Mouse (Mus musculus) hindbrain, postnatal 0 days (tissue): ENCODE measurements at regions not wholly inside any gene's neighbourhood (a gene's known extent, or its start where the extent isn't known, plus 50 kb on each side); places are given as distances from the start of the nearest gene placed in this dataset.

Source experiments
- ATAC-seq: fragments of 200-750 bp; cut with Nextera tagmentation; 2 replicates; pipeline ENCODE4 v1.8.0; 2017; ENCODE audit warnings: mild to moderate bottlenecking, moderate TSS enrichment, moderate library complexity
- DNase-seq: peaks from one replicate; pipeline ENCODE4 v3.0.0-alpha.2; 2015; ENCODE audit warnings: low spot score
- H3K27ac ChIP-seq: fragments of 300-500 bp; sonication (generic); 2 replicates; pipeline ENCODE4 v1.5.1; 2014; ENCODE audit warnings: mild to moderate bottlenecking
- H3K27me3 ChIP-seq: fragments of 300-500 bp; sonication (generic); 2 replicates; pipeline ENCODE4 v1.6.1; 2014; ENCODE audit warnings: low read length, mixed read lengths; ENCODE audit not compliant: insufficient read depth
- H3K36me3 ChIP-seq: fragments of 300-500 bp; sonication (generic); 2 replicates; pipeline ENCODE4 v1.6.1; 2014; ENCODE audit warnings: low read length, mixed read lengths; ENCODE audit not compliant: insufficient read depth
- H3K4me1 ChIP-seq: fragments of 300-500 bp; sonication (generic); 2 replicates; pipeline ENCODE4 v1.6.1; 2014; ENCODE audit warnings: antibody characterized with exemption, low read length, mixed read lengths; ENCODE audit not compliant: insufficient read depth
- H3K4me2 ChIP-seq: fragments of 300-500 bp; sonication (generic); 2 replicates; pipeline ENCODE4 v1.6.1; 2014; ENCODE audit warnings: low read depth, mild to moderate bottlenecking, low read length, moderate library complexity, mixed read lengths
- H3K4me3 ChIP-seq: fragments of 300-500 bp; sonication (generic); 2 replicates; pipeline ENCODE4 v1.5.1; 2014; ENCODE audit warnings: low read length
- H3K9ac ChIP-seq: fragments of 300-500 bp; sonication (generic); replicated peaks from 2 replicates; pipeline ENCODE4 v1.6.1; 2014; ENCODE audit warnings: mild to moderate bottlenecking, low read length, moderate library complexity, mixed read lengths
- H3K9me3 ChIP-seq: fragments of 300-500 bp; sonication (generic); 2 replicates; pipeline ENCODE4 v1.6.1; 2016; ENCODE audit warnings: low read length, mixed read lengths
- CTCF ChIP-seq: IDR thresholded peaks from 2 replicates; pipeline ENCODE4 v1.5.1; 2016; ENCODE audit warnings: antibody characterized with exemption, control low read depth, low read depth
- WGBS: fragments of 180-500 bp; shearing (Covaris S2); extraction: QIAGEN DNeasy Blood & Tissue Kit; methylation state at CpG from one replicate; pipeline ENCODE4 v1.1.7; 2014; 5-methylcytosine and 5-hydroxymethylcytosine counted together

- peaks cover 5% of the 10 kb centered on the region; the same call in 1 of the 2 replicates for H3K4me1 ChIP-seq
Measured at GRCm38 (mm10) chr5:128550736-128551135, 49.9 kb upstream of the Fzd10 start.

GRCm38 (mm10) chr5:128549811-128550210, 50.8 kb upstream of the Fzd10 start:
- Histone ChIP-seq H3K36me3 (no peaks in the 10 kb centered on the region), H3K9me3 (no peaks in the 10 kb centered on the region), H3K27me3 (no peaks in the 10 kb centered on the region), H3K4me1 (peaks cover 5% of the 10 kb centered on the region; the same call in 1 of the 2 replicates), H3K4me3 (no peak overlapping the region), H3K27ac (no peak overlapping the region), H3K9ac (no peak overlapping the region), H3K4me2 (no peak overlapping the region)
- WGBS: 86% methylated on average over 11 of the region's 11 CpGs
- TF ChIP-seq CTCF: no peak
- DNase-seq (no peak), ATAC-seq (no peak)

More at GRCm38 (mm10) chr5:128550736-128551135, 49.9 kb upstream of the Fzd10 start:
- DNase-seq (no peak), ATAC-seq (no peak)
- H3K36me3 ChIP-seq: no peaks in the 10 kb centered on the region
- 30% methylated on average over 3 of the region's 3 CpGs for WGBS
- H3K27me3 ChIP-seq: no peaks in the 10 kb centered on the region
- no peak overlapping the region for H3K27ac ChIP-seq
- no peak overlapping the region for H3K4me3 ChIP-seq
- no peak for TF ChIP-seq CTCF
- H3K9me3 ChIP-seq: no peaks in the 10 kb centered on the region
- H3K9ac ChIP-seq: no peak overlapping the region
- H3K4me2 ChIP-seq: no peak overlapping the region

- no peak for ATAC-seq
- no peaks in the 10 kb centered on the region for H3K9me3 ChIP-seq
- TF ChIP-seq CTCF: no peak
- no peak overlapping the region for H3K27ac ChIP-seq
- 24% methylated on average over 10 of the region's 10 CpGs for WGBS
- no peak overlapping the region for H3K4me2 ChIP-seq
- H3K9ac ChIP-seq: no peak overlapping the region
- H3K4me3 ChIP-seq: no peak overlapping the region
- 0 out of 2 replicates have a peak, but pooled peaks cover 2% of the 10 kb centered on the region for H3K4me1 ChIP-seq
- DNase-seq: no peak
- no peaks in the 10 kb centered on the region; the same call in 1 of the 2 replicates for H3K27me3 ChIP-seq
- H3K36me3 ChIP-seq: no peaks in the 10 kb centered on the region
Measured at GRCm38 (mm10) chr5:128542049-128542448, 58.6 kb upstream of the Fzd10 start.

GRCm38 (mm10) chr5:128538646-128539045, 62.0 kb upstream of the Fzd10 start:
- Histone ChIP-seq H3K36me3 (no peaks in the 10 kb centered on the region), H3K9me3 (no peaks in the 10 kb centered on the region), H3K27me3 (no peaks in the 10 kb centered on the region; the same call in 1 of the 2 replicates), H3K4me2 (no peak overlapping the region), H3K4me3 (no peak overlapping the region), H3K4me1 (peaks cover 7% of the 10 kb centered on the region; the same call in 1 of the 2 replicates), H3K27ac (no peak overlapping the region), H3K9ac (no peak overlapping the region)
- TF ChIP-seq CTCF: no peak
- ATAC-seq (peak; percentile 47; the same call in 1 of the 2 replicates), DNase-seq (no peak)
- WGBS: 29% methylated on average over 5 of the region's 5 CpGs

GRCm38 (mm10) chr5:128537218-128537617, 63.4 kb upstream of the Fzd10 start:
- no peak for TF ChIP-seq CTCF
- Histone ChIP-seq H3K36me3 (no peaks in the 10 kb centered on the region), H3K4me1 (peaks cover 7% of the 10 kb centered on the region; the same call in 1 of the 2 replicates), H3K27ac (no peak overlapping the region), H3K9me3 (no peaks in the 10 kb centered on the region), H3K4me2 (peak overlapping the region; percentile 22), H3K27me3 (no peaks in the 10 kb centered on the region; the same call in 1 of the 2 replicates), H3K9ac (no peak overlapping the region), H3K4me3 (no peak overlapping the region)
- ATAC-seq (peak; percentile 70), DNase-seq (peak; percentile 49)
- WGBS: 64% methylated on average over 12 of the region's 12 CpGs

- ATAC-seq: no peak
- peak overlapping the region; percentile 22 for H3K4me2 ChIP-seq
- H3K9me3 ChIP-seq: no peaks in the 10 kb centered on the region
- TF ChIP-seq CTCF: no peak
- peaks cover 7% of the 10 kb centered on the region; the same call in 1 of the 2 replicates for H3K4me1 ChIP-seq
- no peak overlapping the region for H3K9ac ChIP-seq
- WGBS: 25% methylated on average over 8 of the region's 8 CpGs
- H3K36me3 ChIP-seq: no peaks in the 10 kb centered on the region
- H3K27me3 ChIP-seq: no peaks in the 10 kb centered on the region
- H3K4me3 ChIP-seq: no peak overlapping the region
- peak; percentile 22 for DNase-seq
- no peak overlapping the region for H3K27ac ChIP-seq
Measured at GRCm38 (mm10) chr5:128536393-128536792, 64.3 kb upstream of the Fzd10 start.

GRCm38 (mm10) chr5:128527241-128527640, 73.4 kb upstream of the Fzd10 start:
- no peak overlapping the region for H3K4me3 ChIP-seq
- WGBS: 41% methylated on average over 7 of the region's 9 CpGs
- no peaks in the 10 kb centered on the region for H3K9me3 ChIP-seq
- no peaks in the 10 kb centered on the region for H3K27me3 ChIP-seq
- no peak overlapping the region for H3K9ac ChIP-seq
- no peak for DNase-seq
- no peak overlapping the region for H3K27ac ChIP-seq
- ATAC-seq: no peak
- no peak overlapping the region for H3K4me2 ChIP-seq
- H3K36me3 ChIP-seq: no peaks in the 10 kb centered on the region
- H3K4me1 ChIP-seq: peaks cover 10% of the 10 kb centered on the region; the same call in 1 of the 2 replicates
- TF ChIP-seq CTCF: peak; percentile 46
